Mouse (Mus musculus): ENCODE measurements around the gene I830077J02Rik. TPM values are rescaled to one million over a fixed set of nuclear protein-coding genes. Genes with fewer than 3 reads are reported as not detected.

I830077J02Rik gene
- polyA plus RNA-seq, 1 experiment from 2014 or later = 0.45 TPM

DNA sequence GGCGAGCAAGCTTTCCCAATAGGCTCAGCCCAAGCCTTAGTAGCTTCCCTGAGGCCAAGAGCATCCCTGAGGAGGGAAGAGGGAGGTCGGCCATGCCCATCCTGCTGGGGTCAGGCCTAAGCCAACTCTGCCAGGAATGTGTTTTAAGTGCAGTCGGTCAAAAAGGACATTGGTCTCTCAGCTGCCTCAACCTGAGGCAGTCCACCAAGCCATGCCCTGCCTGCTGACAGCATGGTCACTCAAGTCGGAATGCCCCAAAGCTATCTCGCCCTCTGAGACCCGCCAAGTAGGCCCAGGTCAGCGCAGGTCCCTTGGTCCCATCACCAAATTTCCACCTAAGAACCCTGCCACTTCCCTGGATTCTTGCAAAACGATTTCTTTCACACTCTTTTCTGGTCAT lies 53.7 kb downstream of the I830077J02Rik start:
- DNase-seq (no peak), ATAC-seq (ENCODE audit: low FRiP score, low TSS enrichment) (no peak)
- Histone ChIP-seq H3K4me3 (replicated peaks; ENCODE audit: low read depth, low read length) (no peak overlapping the region), H3K27me3 (ENCODE audit: control insufficient read depth, insufficient read depth, low read length) (no peaks in the 10 kb centered on the region), H3K9ac (replicated peaks; ENCODE audit: low read length) (no peak overlapping the region), H3K27ac (replicated peaks; ENCODE audit: low read depth, low read length) (no peak overlapping the region), H3K9me3 (ENCODE audit: control insufficient read depth, low read length) (no peaks in the 10 kb centered on the region), H3K4me2 (ENCODE audit: low read length) (no peak overlapping the region), H3K4me1 (ENCODE audit: control insufficient read depth, insufficient read depth, low read length) (no peaks in the 10 kb centered on the region), H3K36me3 (ENCODE audit: control insufficient read depth, insufficient read depth, low read length) (no peaks in the 10 kb centered on the region)
- WGBS = 84% methylated on average over 8 of the region's 8 CpGs

DNA sequence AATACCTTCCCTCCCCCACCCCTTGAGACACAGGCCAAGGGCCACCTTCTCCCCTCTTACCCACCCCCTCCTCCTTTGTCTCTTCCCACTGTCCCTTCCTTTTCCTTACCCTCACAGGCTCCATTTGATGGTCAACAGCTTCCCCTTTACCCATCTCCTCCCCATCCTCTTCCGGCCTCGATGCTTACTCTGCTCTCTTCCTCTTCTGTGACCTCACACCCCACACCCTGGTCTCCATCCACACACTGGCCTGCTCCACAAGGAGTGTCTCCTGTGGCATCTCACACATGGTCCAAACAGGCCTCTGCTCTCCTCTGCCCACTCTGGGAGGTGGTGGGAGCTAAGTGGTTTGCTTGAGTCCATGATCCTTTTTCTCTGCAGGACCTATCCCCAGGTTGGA lies 54.5 kb downstream of the I830077J02Rik start:
- no peaks in the 10 kb centered on the region for H3K27me3 ChIP-seq (ENCODE audit: control insufficient read depth, insufficient read depth, low read length)
- H3K9me3 ChIP-seq (ENCODE audit: control insufficient read depth, low read length) = no peaks in the 10 kb centered on the region
- H3K9ac ChIP-seq (replicated peaks; ENCODE audit: low read length) = no peak overlapping the region
- ATAC-seq (ENCODE audit: low FRiP score, low TSS enrichment) (no peak), DNase-seq (no peak)
- H3K4me1 ChIP-seq (ENCODE audit: control insufficient read depth, insufficient read depth, low read length) = no peaks in the 10 kb centered on the region
- no peak overlapping the region for H3K4me3 ChIP-seq (replicated peaks; ENCODE audit: low read depth, low read length)
- H3K27ac ChIP-seq (replicated peaks; ENCODE audit: low read depth, low read length) = no peak overlapping the region
- no peak overlapping the region for H3K4me2 ChIP-seq (ENCODE audit: low read length)
- H3K36me3 ChIP-seq (ENCODE audit: control insufficient read depth, insufficient read depth, low read length) = no peaks in the 10 kb centered on the region
- 94% methylated on average over 2 of the region's 2 CpGs for WGBS

DNA sequence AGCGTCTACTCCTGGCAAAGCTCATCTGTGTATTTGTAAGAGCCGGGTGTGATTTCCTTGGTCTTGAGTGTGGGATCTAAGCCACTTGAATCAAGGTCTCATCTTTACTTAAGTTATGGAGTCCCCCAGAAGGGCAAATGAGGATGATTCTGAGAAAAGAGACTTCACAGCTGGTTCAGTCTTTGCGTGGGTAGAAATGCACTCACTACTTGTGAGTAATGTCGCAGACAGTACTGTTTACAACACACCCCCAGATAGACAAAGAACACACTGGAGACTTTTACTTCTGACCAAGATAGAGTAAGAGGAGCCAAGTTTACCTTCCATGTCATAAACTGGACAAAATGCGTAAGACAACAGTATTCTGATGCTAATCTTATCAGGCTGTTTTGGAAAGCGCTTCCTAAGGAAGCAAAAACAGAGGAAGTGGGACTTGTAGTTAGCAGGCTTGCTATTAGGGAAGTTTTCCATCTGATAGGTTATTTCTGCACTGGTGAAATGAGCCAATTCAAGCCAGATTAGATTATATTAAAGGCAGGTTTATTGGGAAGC lies 55.1 kb downstream of the I830077J02Rik start:
- Histone ChIP-seq H3K9me3 (ENCODE audit: control insufficient read depth, low read length) (no peaks in the 10 kb centered on the region), H3K4me2 (ENCODE audit: low read length) (no peak overlapping the region), H3K4me3 (replicated peaks; ENCODE audit: low read depth, low read length) (no peak overlapping the region), H3K27ac (replicated peaks; ENCODE audit: low read depth, low read length) (no peak overlapping the region), H3K9ac (replicated peaks; ENCODE audit: low read length) (no peak overlapping the region), H3K36me3 (ENCODE audit: control insufficient read depth, insufficient read depth, low read length) (no peaks in the 10 kb centered on the region), H3K27me3 (ENCODE audit: control insufficient read depth, insufficient read depth, low read length) (no peaks in the 10 kb centered on the region), H3K4me1 (ENCODE audit: control insufficient read depth, insufficient read depth, low read length) (no peaks in the 10 kb centered on the region)
- WGBS = 94% methylated on average over 6 of the region's 6 CpGs
- DNase-seq (no peak), ATAC-seq (ENCODE audit: low FRiP score, low TSS enrichment) (no peak)

DNA sequence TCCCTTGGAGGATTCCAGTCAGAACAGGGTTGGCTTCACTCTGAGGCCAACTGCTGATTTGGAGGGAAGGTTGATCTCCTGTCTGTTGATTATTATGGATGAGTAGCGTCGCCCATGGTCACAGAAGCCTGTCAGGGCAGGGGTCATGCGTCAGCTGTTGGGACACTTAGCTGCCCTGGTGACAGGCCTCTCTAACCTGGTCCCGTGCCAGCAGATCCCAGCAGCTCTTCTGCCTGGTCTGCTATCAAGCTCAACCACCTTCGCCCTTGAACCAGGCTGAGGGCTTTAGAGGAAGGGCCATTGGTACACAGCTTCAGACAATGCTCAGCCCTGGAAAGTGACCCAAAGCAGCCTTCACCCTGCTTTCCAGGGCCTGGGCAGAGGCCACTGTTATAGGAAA lies 56.4 kb downstream of the I830077J02Rik start:
- no peaks in the 10 kb centered on the region for H3K36me3 ChIP-seq (ENCODE audit: control insufficient read depth, insufficient read depth, low read length)
- ATAC-seq (ENCODE audit: low FRiP score, low TSS enrichment) (no peak), DNase-seq (no peak)
- no peaks in the 10 kb centered on the region for H3K4me1 ChIP-seq (ENCODE audit: control insufficient read depth, insufficient read depth, low read length)
- H3K4me3 ChIP-seq (replicated peaks; ENCODE audit: low read depth, low read length) = no peak overlapping the region
- H3K9me3 ChIP-seq (ENCODE audit: control insufficient read depth, low read length) = no peaks in the 10 kb centered on the region
- H3K4me2 ChIP-seq (ENCODE audit: low read length) = no peak overlapping the region
- H3K27me3 ChIP-seq (ENCODE audit: control insufficient read depth, insufficient read depth, low read length) = no peaks in the 10 kb centered on the region
- H3K9ac ChIP-seq (replicated peaks; ENCODE audit: low read length) = no peak overlapping the region
- H3K27ac ChIP-seq (replicated peaks; ENCODE audit: low read depth, low read length) = no peak overlapping the region
- WGBS = 70% methylated on average over 5 of the region's 5 CpGs

Other genes with a start within 250 kb of the I830077J02Rik start
- gene Ddx20, start 245.1 kb downstream of the I830077J02Rik start, polyA plus RNA-seq (2014; fragmentation: Nextera tagmentation; extraction: Ambion mirVana) = 19.1 and 32.0 TPM in 2 replicates
- gene Inka2, start 228.1 kb downstream of the I830077J02Rik start, polyA plus RNA-seq (2014; fragmentation: Nextera tagmentation; extraction: Ambion mirVana) = 1.5 and 3.2 TPM in 2 replicates
- gene Rap1a, start 131.3 kb downstream of the I830077J02Rik start, polyA plus RNA-seq (2014; fragmentation: Nextera tagmentation; extraction: Ambion mirVana) = 59.9 and 79.4 TPM in 2 replicates
- not detected in 2 replicates for gene Adora3, start 61.8 kb downstream of the I830077J02Rik start, polyA plus RNA-seq (2014; fragmentation: Nextera tagmentation; extraction: Ambion mirVana)
- gene Tmigd3, start 61.8 kb downstream of the I830077J02Rik start, polyA plus RNA-seq (2014; fragmentation: Nextera tagmentation; extraction: Ambion mirVana) = not detected in 2 replicates
- 86.4 and 94.8 TPM in 2 replicates for gene Wdr77, start 26.7 kb upstream of the I830077J02Rik start, polyA plus RNA-seq (2014; fragmentation: Nextera tagmentation; extraction: Ambion mirVana)
- 564 and 595 TPM in 2 replicates for gene Atp5f1, start 27.4 kb upstream of the I830077J02Rik start, polyA plus RNA-seq (2014; fragmentation: Nextera tagmentation; extraction: Ambion mirVana)
- gene Ovgp1, start 41.0 kb upstream of the I830077J02Rik start, polyA plus RNA-seq (2014; fragmentation: Nextera tagmentation; extraction: Ambion mirVana) = 4.8 and 6.2 TPM in 2 replicates
- 3.0 and 5.2 TPM in 2 replicates for gene Pifo, start 82.0 kb upstream of the I830077J02Rik start, polyA plus RNA-seq (2014; fragmentation: Nextera tagmentation; extraction: Ambion mirVana)
- gene Chil5, start 100.2 kb upstream of the I830077J02Rik start, polyA plus RNA-seq (2014; fragmentation: Nextera tagmentation; extraction: Ambion mirVana) = not detected in 2 replicates
- 0.25 and 0.76 TPM in 2 replicates for gene Chia1, start 180.6 kb upstream of the I830077J02Rik start, polyA plus RNA-seq (2014; fragmentation: Nextera tagmentation; extraction: Ambion mirVana)
- gene Chil3, start 234.9 kb upstream of the I830077J02Rik start, polyA plus RNA-seq (2014; fragmentation: Nextera tagmentation; extraction: Ambion mirVana) = not detected in 2 replicates

Data from midbrain, embryonic 14.5 days (tissue).